Mouse (Mus musculus) gastrocnemius, postnatal 4 days (tissue): ENCODE results near the gene Pitpnm1. TPM values are rescaled to one million over a fixed set of nuclear protein-coding genes. Genes with fewer than 3 reads are reported as not detected.
"Not testable (repeated sequence)": the region's sequence is repeated elsewhere in the genome, so short reads cannot be mapped to it uniquely, and the experiment has no call there.

ENCODE experiments used
- DNase-seq, 2 experiments: peaks; one replicate each; pipeline ENCODE4 v3.0.0; 2021 to 2022; ENCODE audit warnings: low spot score in 2 of 2, mixed read lengths in 2 of 2
- total RNA-seq, 2 experiments: library from RNA; stranded (reverse); gene quantifications; 2 replicates each; pipeline ENCODE4 v1.2.3; 2021

Gene Pitpnm1
- total RNA-seq, 2 experiments from 2014 or later: 6.1 to 7.3 TPM

GRCm38 (mm10) chr19:4115816-4116215, 16.0 kb downstream of the Pitpnm1 start:
- DNase-seq: no peak

GRCm38 (mm10) chr19:4117006-4117405, 17.2 kb downstream of the Pitpnm1 start:
- DNase-seq: no peak

GRCm38 (mm10) chr19:4118350-4118749, 18.6 kb downstream of the Pitpnm1 start:
- DNase-seq: no peak

- DNase-seq: no peak
Measured at GRCm38 (mm10) chr19:4119716-4120487, 20.1 kb downstream of the Pitpnm1 start.

GRCm38 (mm10) chr19:4120496-4120895, 20.7 kb downstream of the Pitpnm1 start:
- no peak for DNase-seq

GRCm38 (mm10) chr19:4121097-4121805, 21.5 kb downstream of the Pitpnm1 start:
- DNase-seq: peak; percentile 90 to 98

DNA sequence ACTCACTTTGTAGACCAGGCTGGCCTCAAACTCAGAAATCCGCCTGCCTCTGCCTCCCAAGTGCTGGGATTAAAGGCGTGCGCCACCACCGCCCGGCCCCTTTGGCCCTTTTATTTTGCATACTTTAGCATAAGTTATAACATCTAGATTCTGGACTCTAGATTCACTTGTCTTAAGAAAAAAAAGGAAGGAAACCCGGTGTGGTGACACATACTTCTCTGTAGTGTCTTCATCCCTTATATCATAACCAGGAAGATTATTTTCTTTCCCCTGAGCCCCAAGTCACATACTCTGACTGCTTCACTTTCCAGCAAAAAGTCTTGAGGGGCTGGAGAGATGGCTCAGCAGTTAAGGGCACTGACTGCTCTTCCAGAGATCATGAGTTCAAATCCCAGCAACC, 22.1 kb downstream of the Pitpnm1 start:
- DNase-seq: not testable (repeated sequence)

- DNase-seq: no peak
Measured at GRCm38 (mm10) chr19:4122411-4123370, 22.9 kb downstream of the Pitpnm1 start.

- DNase-seq: no peak
Measured at GRCm38 (mm10) chr19:4124432-4124831, 24.6 kb downstream of the Pitpnm1 start.

- DNase-seq: not testable (repeated sequence)
Measured at GRCm38 (mm10) chr19:4125268-4125667, 25.5 kb downstream of the Pitpnm1 start.

DNA sequence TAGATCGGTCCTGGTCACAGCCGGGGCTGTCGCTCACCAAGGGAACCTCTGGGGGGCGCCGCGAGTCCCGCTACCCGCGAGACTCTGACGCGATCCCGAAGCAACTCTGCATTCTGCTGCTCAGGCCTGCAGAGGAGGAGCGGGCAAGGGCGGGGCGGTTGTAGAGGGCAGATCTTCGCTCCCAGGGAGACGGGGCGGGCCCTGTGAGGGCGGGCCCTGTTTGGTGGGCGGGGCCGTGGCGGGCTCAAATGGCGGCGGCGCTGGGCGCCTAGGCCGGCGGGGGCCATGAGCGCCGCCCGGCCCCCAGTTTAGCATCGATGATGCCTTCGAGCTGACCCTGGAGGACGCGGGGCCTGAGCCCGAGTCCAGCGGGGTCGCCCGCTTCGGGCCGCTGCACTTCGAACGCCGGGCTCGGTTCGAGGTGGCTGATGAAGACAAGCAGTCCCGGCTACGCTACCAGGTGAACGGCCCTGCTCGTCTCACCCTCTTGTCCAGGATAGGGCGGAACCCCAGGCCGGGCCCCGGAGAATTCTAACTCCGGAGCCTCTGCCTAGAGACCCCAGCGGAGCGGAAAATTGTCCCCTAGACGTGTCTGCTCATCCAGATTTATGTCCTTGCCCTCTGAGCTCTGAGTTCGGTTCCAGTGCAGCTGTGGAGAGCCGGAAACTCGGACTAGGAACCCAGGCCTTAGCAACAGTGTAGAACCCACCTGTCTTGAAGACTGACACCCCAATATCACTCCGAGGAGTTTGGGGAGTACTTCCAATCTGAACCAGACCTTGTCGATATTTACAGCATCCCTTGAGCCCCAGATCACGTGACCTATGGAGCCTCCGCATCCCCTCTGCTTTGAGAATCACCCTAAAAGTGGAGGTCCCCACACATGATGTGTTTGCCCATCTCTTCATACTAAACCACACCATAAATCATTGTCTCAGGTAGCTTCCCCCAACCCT, 26.2 kb downstream of the Pitpnm1 start, which contains the start of gene Aip:
Gene Aip, minus strand, starts transcription at position 118 of the 956 bp plus-strand sequence.
- peak; percentile 96 to 99 for DNase-seq

DNA sequence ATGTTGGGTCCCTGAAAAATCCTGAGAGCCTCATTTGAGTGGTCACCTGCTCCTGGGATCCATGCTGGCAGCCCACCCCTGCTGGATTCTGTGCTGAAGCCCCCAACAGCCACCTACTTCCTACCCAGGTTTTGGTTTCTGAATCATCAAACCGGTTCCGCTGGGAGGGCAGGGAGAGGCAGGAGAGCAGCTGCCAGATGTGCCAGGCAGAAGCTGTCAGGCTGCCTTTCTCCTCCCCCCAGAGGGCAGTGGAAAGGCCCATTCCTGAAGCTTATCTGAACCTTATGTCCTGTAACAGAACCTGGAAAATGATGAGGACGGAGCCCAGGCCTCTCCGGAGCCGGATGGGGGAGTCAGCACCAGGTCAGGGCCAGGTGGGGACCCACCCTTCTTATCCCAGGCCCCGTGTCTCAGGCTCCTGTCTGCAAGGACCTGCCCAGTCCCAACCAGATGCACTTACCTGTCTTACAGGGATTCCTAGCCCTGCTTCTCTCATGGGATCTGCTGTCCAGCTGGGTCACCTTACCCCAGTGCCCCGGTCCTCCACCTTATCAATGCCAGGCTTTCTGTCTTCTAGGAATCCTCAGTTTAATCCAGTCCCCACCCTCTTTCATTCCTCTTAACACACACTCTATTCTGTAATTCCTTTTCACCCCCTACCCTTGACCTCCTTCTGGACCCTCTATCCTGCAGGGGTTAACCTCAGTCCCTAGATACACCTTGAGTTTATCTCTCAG, 27.1 kb downstream of the Pitpnm1 start:
- DNase-seq: no peak

DNA sequence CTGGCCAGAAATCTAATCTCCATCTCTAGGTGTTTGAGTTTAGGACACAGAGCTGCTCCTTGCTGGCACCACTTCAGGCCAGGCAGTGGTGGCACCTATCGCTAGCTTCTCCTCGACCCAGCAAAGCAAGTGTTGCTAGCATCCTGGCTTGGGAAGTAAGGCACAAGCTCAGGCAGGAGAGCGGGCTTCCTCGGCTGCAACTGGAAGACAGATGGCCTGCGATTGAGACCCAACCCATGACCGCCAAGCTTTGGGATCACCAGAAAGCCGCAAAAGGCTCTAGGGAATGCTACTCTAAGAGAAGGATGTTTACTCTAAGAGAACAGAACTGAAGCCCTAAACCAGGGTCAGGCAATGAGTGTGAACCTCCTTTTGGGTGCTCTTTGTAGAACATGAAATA, 29.7 kb downstream of the Pitpnm1 start:
- DNase-seq: no peak

- no peak for DNase-seq
Measured at GRCm38 (mm10) chr19:4130106-4130505, 30.3 kb downstream of the Pitpnm1 start.

DNA sequence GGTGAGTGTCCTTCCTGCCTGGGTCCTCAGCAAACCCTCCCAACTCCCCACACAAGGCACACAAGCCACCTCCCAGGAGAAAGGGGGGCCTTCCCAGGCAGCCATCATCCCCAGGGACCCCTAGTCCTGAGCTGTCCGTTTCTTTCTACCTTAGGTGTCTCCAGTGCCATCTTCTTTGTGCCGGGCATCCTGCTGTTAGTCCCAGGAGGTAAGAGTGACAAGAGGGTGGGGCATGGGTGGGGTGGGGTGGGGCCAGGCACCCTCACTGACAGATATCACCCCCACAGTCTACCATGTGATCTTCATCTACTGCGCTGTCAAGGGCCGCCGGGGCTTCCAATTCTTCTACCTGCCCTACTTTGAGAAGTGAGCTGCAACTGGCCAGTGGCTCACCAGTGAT, 31.3 kb downstream of the Pitpnm1 start:
- no peak for DNase-seq

GRCm38 (mm10) chr19:4131768-4132167, 32.0 kb downstream of the Pitpnm1 start:
- DNase-seq: no peak

DNA sequence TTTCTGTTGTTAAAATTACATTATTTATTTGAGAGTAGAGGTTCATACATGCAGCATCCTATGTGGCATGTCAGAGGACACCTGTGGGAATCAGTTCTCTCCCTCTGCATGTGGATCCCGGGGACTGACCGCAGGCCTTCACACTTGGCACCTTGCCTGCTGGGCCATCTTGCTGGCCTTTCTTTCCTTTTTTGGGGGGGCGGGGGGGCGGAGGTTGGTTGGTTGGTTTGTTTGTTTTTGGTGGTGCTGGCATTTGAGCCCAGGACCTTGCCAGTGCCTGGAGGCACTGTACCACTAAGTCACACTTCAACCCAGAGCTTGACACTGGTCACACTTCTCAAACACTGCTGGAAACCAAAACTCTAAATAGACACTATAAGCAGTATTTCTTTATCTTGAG, 34.6 kb downstream of the Pitpnm1 start:
- DNase-seq: no peak

DNA sequence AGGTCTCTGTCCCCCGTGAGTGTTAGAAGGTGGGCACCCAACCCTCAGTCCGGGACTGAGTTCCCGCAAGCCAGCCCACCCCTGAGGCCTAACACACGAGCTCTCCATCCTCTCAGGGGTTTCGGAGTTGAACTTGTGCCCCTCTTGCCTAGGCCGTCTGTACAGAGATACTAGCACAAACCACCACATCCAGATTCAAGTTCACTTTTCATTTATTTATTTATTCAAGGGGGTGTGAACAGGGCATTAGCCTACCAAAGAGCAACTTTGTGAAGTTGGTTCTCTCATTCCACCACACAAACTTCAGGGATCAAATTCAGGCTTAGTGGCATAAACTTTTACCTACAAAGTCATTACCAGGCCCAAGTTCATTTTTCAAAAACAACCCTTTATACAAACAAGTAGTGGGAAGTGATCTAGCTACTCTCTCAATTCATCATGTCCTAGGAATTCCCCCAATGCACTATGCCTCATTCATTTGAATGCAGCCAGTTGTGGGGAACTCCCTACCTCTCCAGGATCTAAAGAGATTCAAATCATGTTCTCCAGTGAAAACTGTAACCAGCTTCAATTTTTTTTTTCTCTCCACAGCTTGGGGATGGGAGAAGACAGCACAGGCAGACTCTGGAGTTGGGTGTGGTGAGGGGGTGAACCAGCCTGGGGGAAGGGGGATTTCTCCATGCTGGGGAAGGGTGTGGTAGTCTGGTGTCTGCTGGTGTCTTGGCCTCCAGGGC, 35.6 kb downstream of the Pitpnm1 start:
- not testable (repeated sequence) for DNase-seq

DNA sequence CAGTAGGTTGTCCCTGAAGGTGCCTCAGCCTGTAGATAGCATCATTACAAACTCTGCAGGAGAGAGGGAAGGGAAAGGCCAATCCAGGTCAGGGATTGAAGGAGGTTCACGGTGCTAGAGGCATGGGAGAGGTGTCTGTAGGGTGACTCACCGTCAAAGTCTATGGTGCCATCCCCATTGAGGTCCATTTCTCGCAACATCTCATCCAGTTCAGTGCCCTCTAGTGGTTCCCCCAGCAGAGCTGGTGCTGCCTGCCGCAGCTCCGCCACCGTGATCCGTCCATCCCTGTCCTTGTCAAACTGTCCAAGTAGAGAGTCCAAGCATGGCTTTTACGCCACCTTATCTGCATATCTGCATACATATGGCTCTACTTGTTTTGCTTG, 36.2 kb downstream of the Pitpnm1 start:
- DNase-seq: not testable (repeated sequence)
